Mouse (Mus musculus) cortical plate, adult 2 months (tissue): Measurements from ENCODE around the gene Slc9a8. TPM values are rescaled to one million over a fixed set of nuclear protein-coding genes. Genes with fewer than 3 reads are reported as not detected.

ENCODE experiments used
- H3K27ac ChIP-seq: fragments of 200-500 bp; 2 replicates; pipeline ENCODE4 v1.5.1; 2012; ENCODE audit warnings: low read length, control low read depth, inconsistent platforms; ENCODE audit not compliant: insufficient read depth
- H3K4me1 ChIP-seq: fragments of 200-500 bp; 2 replicates; pipeline ENCODE4 v1.6.1; 2011; ENCODE audit warnings: low read length; ENCODE audit not compliant: control insufficient read depth, insufficient read depth
- H3K4me3 ChIP-seq: fragments of 200-500 bp; 2 replicates; pipeline ENCODE4 v1.5.1; 2011; ENCODE audit warnings: mild to moderate bottlenecking, low read length, control low read depth; ENCODE audit not compliant: insufficient read depth
- CTCF ChIP-seq: fragments of 200-500 bp; IDR thresholded peaks from 2 replicates; pipeline ENCODE4 v1.5.1; 2011; ENCODE audit warnings: mild to moderate bottlenecking, control low read depth, low read length; ENCODE audit not compliant: insufficient read depth; ENCODE audit errors: extremely low read depth
- POLR2A ChIP-seq: fragments of 200-500 bp; IDR thresholded peaks from 2 replicates; pipeline ENCODE4 v1.6.1; 2011; ENCODE audit warnings: mild to moderate bottlenecking, low read length, control low read depth; ENCODE audit not compliant: insufficient read depth; ENCODE audit errors: extremely low read depth
- polyA plus RNA-seq: library from polyadenylated mRNA; depleted of rRNA; stranded (reverse); fragments of >200 nt; gene quantifications from 2 replicates; pipeline ENCODE4 v1.2.3, GENCODE M21; 2012

Slc9a8 gene
- polyA plus RNA-seq, 1 experiment, result 37.9 TPM

DNA sequence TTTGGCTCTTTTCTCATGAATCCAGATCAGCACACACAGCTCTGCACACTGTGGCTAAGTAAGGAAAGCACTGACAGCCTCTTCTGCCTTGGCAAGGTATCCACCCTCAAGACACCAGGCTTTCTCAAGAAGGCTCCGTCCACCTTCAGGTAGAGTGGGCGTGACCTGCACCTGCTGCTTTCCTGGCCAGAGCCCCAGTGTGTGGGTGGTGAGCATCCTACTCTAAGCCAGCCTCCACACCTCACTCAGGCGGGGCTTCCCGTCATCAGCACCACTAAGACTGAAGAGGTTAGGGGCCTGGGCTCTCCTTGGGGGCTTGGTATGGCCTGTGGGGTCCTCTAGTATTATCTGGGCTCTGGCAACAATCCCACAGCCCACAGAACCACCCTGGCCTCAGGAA, 65.1 kb downstream of the Slc9a8 start:
- Histone ChIP-seq H3K4me3 (no peak overlapping the region), H3K27ac (0 out of 2 replicates have a peak overlapping the region, but pooled peaks have one; percentile 4), H3K4me1 (peaks cover 20% of the 10 kb centered on the region)
- TF ChIP-seq CTCF, result no peak
- no peak for TF ChIP-seq POLR2A

- Histone ChIP-seq H3K4me3 (no peak overlapping the region), H3K4me1 (peaks cover 20% of the 10 kb centered on the region), H3K27ac (no peak overlapping the region)
- TF ChIP-seq CTCF (no peak), POLR2A (no peak)
Measured at GRCm38 (mm10) chr2:167487551-167487950, 66.0 kb downstream of the Slc9a8 start.

DNA sequence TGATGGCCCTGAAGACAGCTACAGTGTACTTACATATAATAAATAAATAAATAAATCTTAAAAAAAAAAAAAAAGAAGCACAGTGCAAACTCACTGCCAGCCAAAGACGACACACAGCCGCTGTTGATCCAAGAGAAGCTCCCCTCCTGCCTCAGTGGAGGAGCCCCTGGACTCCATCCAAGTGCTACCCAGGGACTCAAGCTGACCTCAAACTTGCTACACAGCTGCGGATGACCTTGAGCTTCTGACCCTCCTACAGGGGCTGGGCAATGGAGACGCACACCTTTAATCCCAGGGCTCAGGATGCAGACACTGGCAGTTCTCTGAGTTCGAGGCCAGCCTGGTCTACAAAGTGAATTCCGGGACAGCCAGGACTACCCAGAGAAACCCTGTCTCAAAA, 66.5 kb downstream of the Slc9a8 start:
- Histone ChIP-seq H3K4me3 (no peak overlapping the region), H3K4me1 (peaks cover 20% of the 10 kb centered on the region), H3K27ac (no peak overlapping the region)
- TF ChIP-seq CTCF (no peak), POLR2A (no peak)

DNA sequence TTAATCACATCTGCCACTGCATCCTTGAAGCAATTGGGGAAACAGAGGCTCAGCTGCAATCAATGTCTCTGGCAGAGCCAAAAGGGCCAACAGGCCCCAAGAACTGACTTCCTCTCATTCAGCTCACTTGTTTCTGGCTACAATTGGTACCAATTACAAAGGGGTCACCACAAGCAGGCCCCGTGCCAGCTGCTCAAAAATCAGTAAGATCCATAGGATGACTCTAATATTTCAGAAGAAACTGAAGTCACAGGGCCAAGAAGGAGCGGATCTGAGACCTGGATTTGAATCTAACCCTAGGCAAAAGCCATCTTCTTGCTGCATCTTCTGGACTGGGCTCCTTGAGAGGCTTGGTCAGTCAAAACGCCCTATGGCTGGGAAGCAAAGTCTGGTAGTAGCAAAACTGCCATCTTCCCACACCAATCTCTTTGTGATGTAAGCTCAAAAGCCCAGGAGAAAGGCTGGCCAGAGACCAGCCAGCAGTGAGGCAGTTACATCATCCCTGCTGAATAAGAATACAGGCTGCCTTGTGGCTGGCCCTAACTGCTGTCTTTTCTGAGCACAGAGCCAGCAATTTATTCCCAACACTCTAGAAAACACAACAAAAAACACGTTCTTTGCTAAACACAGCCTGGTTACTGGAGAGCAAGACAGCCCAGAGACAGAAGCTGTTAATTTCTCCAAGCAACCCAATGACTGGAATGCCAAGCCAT, 69.5 kb downstream of the Slc9a8 start:
- Histone ChIP-seq H3K4me3 (peak overlapping the region; percentile 72), H3K4me1 (peaks cover 10% of the 10 kb centered on the region), H3K27ac (peak overlapping the region; percentile 99)
- TF ChIP-seq POLR2A, result peak; percentile 69; the same call in 1 of the 2 replicates
- TF ChIP-seq CTCF, result no peak

DNA sequence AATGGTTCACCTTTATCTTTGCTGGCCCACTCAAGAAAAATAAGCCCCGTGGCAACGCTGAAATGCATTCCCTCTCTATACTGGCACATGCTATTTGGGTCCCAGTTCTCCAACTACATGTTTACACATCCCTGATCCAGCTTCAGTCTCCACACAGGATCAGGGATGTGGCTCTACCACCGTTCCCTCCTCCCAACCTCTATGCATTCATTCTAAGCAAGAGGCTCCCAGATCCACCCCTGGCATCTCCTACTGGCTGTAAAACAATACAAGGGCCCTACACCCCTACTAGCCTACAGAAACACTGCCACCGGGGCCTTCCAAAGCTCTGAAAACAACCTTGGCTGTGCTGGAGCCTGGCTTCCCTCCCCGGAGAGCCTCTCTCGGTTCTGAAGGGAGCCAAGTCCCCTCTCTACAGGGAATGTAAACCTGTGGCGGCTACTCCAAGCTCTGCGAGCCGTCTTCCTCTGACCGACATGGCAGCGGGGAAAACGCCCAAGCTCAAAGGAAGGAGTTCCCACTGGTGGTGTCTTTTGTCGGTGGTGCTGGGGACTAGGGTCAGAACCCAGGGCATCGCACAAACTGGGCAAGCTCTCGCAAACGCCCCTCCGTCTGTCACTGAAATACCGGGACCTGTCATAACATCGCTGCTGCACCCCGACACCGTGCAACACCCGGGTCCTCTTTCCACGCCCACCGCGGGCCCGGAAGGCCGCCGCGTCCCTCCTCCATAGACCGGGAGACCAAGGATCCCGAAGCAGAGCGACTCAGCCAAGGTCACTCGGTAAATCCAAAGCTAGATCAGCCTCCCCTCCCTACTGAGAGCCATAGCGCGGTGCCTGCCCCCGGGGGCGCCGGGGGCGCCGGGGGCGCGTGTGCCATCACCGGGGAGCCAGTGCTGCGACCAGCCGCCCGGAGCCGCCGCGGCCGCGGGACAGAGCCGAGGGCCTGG, 70.5 kb downstream of the Slc9a8 start, which contains the start of gene Rnf114:
Gene Rnf114, plus strand, starts transcription at position 889 of the 952 bp plus-strand sequence.
- Histone ChIP-seq H3K4me1 (peaks cover 4% of the 10 kb centered on the region), H3K27ac (peak within 1 kb of the TSS; percentile 99), H3K4me3 (peak within 1 kb of the TSS; percentile 72)
- TF ChIP-seq CTCF (no peak), POLR2A (no peak)

DNA sequence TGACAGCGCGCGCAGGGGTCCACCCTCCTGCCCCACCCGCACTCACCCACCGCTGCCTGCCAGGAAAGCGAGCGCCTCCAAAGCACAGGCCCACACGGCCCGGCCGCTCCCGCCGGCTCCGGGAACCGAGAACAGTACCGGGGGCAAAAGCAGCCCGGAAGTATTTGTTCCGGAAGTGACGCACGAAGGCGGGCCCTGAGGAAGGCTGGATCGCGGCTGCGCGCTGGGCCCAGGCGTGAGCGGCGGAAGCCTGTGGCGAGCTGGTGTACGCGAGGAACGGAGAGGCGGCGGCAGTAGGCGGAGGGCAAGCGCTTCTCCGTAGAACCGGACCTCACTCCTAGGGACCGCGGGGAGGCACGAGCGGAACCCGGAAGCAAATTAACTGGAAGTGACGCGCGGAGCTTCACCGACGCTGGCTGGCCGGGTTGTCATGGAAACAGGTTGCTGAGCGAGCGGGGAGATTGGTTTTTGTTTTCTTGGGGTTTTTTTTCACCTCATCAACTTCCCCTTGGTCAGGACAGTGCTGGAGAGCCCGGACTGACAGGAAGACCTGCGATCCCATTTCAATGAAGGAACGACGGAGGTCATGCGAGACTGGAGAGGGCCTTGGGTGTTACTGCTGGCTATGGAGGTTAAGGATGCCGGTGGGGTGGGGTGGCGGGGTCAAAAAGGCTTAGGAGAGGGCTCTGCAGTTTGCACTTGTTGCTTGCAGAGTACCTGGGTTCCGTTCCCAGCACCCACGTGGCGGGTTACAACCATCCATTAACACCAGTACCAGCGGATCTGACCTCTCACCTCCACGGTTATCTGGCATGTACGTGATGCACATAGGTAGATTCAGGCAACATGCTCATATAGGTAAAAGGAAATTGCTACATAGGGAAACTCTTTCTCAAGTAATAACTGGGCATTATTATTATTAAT, 71.5 kb downstream of the Slc9a8 start, which contains the start of gene Spata2:
Gene Spata2, minus strand, starts transcription at position 175 of the 924 bp plus-strand sequence.
- TF ChIP-seq POLR2A, result peak; percentile 61; the same call in 1 of the 2 replicates
- TF ChIP-seq CTCF, result no peak
- Histone ChIP-seq H3K4me3 (peak within 1 kb of the TSS; percentile 72), H3K4me1 (peaks cover 4% of the 10 kb centered on the region), H3K27ac (peak within 1 kb of the TSS; percentile 99)

GRCm38 (mm10) chr2:167496437-167496836, 74.9 kb downstream of the Slc9a8 start:
- Histone ChIP-seq H3K4me1 (no peaks in the 10 kb centered on the region), H3K4me3 (no peak overlapping the region), H3K27ac (peak overlapping the region; percentile 55)
- no peak for TF ChIP-seq CTCF
- no peak for TF ChIP-seq POLR2A

DNA sequence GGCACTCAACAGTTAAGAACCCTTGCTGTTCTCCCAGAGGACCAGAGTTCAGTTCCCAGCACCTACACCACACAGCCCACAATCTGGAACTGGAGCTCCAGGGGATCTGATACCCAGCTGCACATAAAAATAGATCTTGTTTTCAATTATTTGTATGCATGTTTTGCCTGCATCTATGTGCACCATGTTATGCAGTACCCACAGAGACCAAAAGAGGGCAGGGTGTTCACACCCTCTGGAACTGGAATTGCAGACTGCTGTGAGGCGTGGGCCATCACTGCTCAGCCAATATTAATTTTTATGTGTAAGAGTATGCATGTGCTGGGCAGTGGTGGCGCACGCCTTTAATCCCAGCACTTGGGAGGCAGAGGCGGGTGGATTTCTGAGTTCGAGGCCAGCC, 75.8 kb downstream of the Slc9a8 start:
- no peak for TF ChIP-seq POLR2A
- peak; percentile 34; the same call in 1 of the 2 replicates for TF ChIP-seq CTCF
- Histone ChIP-seq H3K4me3 (no peak overlapping the region), H3K4me1 (no peaks in the 10 kb centered on the region), H3K27ac (no peak overlapping the region)

GRCm38 (mm10) chr2:167502554-167503252, 81.2 kb downstream of the Slc9a8 start:
- Histone ChIP-seq H3K27ac (0 out of 2 replicates have a peak overlapping the region, but pooled peaks have one; percentile 12), H3K4me3 (peak overlapping the region; percentile 27), H3K4me1 (peaks cover 5% of the 10 kb centered on the region; the same call in 1 of the 2 replicates)
- TF ChIP-seq POLR2A (no peak), CTCF (no peak)
